Mouse (Mus musculus) layer of hippocampus, adult 2 months (tissue): ENCODE measurements at regions not wholly inside any gene's neighbourhood (a gene's known extent, or its start where the extent isn't known, plus 50 kb on each side); places are given as distances from the start of the nearest gene placed in this dataset.

Experiments
- DNase-seq, 2 experiments: peaks; one replicate each; pipeline ENCODE4 v3.0.0; 2022; ENCODE audit warnings: low spot score in 2 of 2
- H3K27ac ChIP-seq: fragments of 200-600 bp; 2 replicates; pipeline ENCODE4 v1.8.1; 2022
- H3K4me3 ChIP-seq: fragments of 200-600 bp; 2 replicates; pipeline ENCODE4 v1.8.1; 2022; ENCODE audit warnings: mild to moderate bottlenecking
- CTCF ChIP-seq: fragments of 200-600 bp; conservative IDR thresholded peaks from 2 replicates; pipeline ENCODE4 v1.8.1; 2022; ENCODE audit warnings: antibody characterized with exemption, mild to moderate bottlenecking, moderate library complexity

DNA sequence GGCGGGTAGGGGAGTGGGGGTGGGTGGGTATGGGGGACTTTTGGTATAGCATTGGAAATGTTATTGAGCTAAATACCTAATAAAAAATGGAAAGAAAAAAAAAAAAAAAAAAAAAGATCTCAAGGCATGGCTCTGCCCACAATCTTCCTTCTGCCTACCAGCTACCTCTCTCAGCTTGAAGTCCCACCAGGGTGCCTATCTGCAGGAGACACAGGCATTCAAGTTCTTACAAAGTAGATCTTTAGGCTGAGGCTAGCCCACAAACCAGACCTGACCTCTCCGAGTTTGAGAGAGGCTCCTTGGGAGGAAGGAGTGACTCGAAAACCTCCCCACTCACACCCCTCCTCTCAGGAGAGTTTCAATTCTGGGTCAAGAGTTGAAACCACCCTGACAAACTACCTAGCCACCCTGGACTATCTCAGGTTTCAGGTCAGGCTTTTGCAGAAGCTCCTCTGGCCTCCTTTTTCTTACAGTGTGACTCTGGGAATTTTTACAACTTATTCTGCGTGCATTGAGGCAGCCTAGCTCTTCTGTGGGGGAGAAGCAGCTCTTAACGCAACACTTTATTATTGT, 187.6 kb upstream of the Cxcr4 start:
- no peak for DNase-seq
- no peak overlapping the region for H3K4me3 ChIP-seq
- no peak overlapping the region for H3K27ac ChIP-seq
- TF ChIP-seq CTCF: no peak

- no peak for DNase-seq
- no peak overlapping the region for H3K4me3 ChIP-seq
- H3K27ac ChIP-seq: no peak overlapping the region
- TF ChIP-seq CTCF: no peak
These were observed 180.3 kb upstream of the Cxcr4 start for GRCm38 (mm10) chr1:128772440-128772839.

DNA sequence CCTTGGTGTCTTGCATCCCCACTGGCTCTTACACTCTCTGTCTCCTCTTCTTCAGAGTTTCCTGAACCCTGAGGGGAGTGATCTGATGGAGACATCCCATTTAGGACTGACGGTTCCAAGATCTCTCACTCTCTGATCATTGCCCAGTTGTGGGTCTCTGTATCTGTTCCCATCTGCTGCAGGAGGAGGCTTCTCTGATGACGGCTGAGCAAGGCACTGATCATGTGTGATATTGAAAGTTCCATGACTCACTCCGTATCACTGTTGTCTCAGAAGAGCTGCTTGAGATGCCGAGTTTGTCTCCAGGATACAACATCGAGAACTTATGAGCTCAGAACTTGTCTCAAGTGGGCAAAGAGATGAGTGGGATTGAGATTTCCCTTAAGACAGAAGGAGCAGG, 178.7 kb upstream of the Cxcr4 start:
- Histone ChIP-seq H3K4me3 (no peak overlapping the region), H3K27ac (no peak overlapping the region)
- no peak for DNase-seq
- no peak for TF ChIP-seq CTCF

- no peak for DNase-seq
- no peak overlapping the region for H3K27ac ChIP-seq
- TF ChIP-seq CTCF: no peak
- H3K4me3 ChIP-seq: no peak overlapping the region
These were observed 175.9 kb upstream of the Cxcr4 start for GRCm38 (mm10) chr1:128767991-128768390.

- H3K4me3 ChIP-seq: no peak overlapping the region
- H3K27ac ChIP-seq: no peak overlapping the region
- no peak for TF ChIP-seq CTCF
- no peak for DNase-seq
These were observed 175.3 kb upstream of the Cxcr4 start for GRCm38 (mm10) chr1:128767415-128767814.

DNA sequence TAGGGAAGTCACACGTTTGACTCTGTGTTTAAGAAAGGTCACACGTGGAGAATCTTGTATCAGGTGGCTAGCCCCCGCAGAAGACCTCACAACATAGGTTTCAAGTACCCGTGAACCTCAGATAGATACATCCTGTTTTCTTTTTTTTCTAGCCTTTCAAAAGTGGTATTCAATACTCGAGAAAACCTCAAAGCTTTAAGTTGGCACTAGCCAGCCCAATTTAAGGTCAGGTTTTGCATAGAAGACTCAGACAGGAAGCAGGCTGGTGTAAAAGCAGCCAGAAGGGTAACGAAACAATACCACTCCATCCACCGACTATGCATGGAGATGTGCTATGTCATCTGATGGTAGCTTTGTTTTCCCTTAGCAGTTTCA, 174.8 kb upstream of the Cxcr4 start:
- no peak for TF ChIP-seq CTCF
- no peak overlapping the region for H3K27ac ChIP-seq
- DNase-seq: no peak
- no peak overlapping the region for H3K4me3 ChIP-seq

- no peak for DNase-seq
- Histone ChIP-seq H3K27ac (no peak overlapping the region), H3K4me3 (no peak overlapping the region)
- TF ChIP-seq CTCF: no peak
These were observed 174.2 kb upstream of the Cxcr4 start for GRCm38 (mm10) chr1:128766193-128766893.

DNA sequence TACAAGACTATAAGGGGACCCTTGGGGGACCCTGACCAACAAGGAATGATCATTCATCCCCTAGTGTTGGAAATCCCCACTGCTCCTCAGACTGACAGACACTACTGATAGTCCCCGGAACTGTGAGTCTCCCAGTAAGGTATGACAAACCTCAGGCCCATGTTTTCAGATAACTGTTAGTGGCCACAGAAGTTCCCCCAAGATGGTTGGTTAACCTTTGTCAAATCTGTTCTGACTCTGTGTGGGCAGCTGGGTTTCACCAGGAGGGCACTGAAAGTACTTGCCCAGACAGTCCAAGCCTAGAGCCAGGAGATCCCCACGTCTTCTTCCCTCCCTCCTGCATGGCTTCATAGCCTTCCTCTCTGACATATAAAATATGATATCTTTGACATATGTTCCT, 173.5 kb upstream of the Cxcr4 start:
- no peak overlapping the region for H3K4me3 ChIP-seq
- DNase-seq: no peak
- TF ChIP-seq CTCF: no peak
- H3K27ac ChIP-seq: no peak overlapping the region

DNA sequence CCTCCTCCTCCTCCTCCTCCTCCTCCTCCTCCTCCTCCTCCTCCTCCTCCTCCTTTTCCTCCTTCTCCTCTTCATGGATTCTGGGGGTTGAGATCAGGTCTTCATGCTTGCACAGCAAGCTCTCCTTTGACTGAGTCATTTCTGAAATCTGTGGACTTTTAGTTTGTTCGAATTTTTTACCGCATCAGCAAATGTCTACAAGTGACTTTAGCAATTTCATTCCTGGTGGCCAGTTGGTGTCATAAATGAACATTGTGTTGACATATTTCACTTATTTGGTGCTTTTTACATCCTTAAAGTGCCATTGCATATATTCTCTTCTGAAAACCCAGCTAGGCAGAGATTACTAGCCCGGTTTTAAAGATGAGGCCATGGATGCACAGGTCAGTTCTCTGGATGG, 173.0 kb upstream of the Cxcr4 start:
- TF ChIP-seq CTCF: no peak

DNA sequence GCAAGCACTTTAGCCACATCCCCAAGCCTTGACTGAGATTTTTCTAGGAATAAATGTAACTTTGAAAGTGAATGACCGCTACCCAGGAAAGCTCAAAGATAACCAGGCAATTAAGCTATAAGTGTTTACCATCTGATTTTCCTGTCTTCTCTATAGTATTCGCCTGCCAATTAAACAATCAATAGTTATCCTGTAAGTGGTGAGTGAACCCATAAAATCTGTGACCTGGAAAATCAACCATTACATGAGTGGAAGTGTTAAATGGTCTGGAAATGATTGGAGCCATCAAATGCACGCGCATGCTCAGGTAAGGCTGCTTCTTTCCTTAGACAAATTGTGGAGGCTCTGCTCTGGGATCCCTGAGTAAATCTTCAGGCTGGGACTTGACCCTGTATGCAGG, 170.8 kb upstream of the Cxcr4 start:
- DNase-seq: no peak
- H3K27ac ChIP-seq: no peak overlapping the region
- H3K4me3 ChIP-seq: no peak overlapping the region
- TF ChIP-seq CTCF: no peak

More for the DNA sequence above, 173.0 kb upstream of the Cxcr4 start:
- H3K4me3 ChIP-seq: no peak overlapping the region
- DNase-seq: no peak
- H3K27ac ChIP-seq: no peak overlapping the region

GRCm38 (mm10) chr1:128762076-128762475, 170.0 kb upstream of the Cxcr4 start:
- H3K27ac ChIP-seq: no peak overlapping the region
- no peak overlapping the region for H3K4me3 ChIP-seq
- TF ChIP-seq CTCF: no peak
- DNase-seq: no peak

GRCm38 (mm10) chr1:128758802-128759481, 166.8 kb upstream of the Cxcr4 start:
- DNase-seq: no peak
- no peak for TF ChIP-seq CTCF
- Histone ChIP-seq H3K4me3 (no peak overlapping the region), H3K27ac (no peak overlapping the region)

- TF ChIP-seq CTCF: no peak
- Histone ChIP-seq H3K4me3 (no peak overlapping the region), H3K27ac (no peak overlapping the region)
- DNase-seq: no peak
These were observed 166.3 kb upstream of the Cxcr4 start for GRCm38 (mm10) chr1:128758294-128758801.
